Mouse (Mus musculus) ES-CJ7 (cell line): ENCODE results near the gene Thbs4.
A peak's percentile ranks its signal among the peaks of the same experiment; 100 is the strongest.

Source experiments
- DNase-seq: peaks from one replicate; pipeline ENCODE4 v3.0.0; 2011; ENCODE audit warnings: low read depth, low spot score

Thbs4 gene

DNA sequence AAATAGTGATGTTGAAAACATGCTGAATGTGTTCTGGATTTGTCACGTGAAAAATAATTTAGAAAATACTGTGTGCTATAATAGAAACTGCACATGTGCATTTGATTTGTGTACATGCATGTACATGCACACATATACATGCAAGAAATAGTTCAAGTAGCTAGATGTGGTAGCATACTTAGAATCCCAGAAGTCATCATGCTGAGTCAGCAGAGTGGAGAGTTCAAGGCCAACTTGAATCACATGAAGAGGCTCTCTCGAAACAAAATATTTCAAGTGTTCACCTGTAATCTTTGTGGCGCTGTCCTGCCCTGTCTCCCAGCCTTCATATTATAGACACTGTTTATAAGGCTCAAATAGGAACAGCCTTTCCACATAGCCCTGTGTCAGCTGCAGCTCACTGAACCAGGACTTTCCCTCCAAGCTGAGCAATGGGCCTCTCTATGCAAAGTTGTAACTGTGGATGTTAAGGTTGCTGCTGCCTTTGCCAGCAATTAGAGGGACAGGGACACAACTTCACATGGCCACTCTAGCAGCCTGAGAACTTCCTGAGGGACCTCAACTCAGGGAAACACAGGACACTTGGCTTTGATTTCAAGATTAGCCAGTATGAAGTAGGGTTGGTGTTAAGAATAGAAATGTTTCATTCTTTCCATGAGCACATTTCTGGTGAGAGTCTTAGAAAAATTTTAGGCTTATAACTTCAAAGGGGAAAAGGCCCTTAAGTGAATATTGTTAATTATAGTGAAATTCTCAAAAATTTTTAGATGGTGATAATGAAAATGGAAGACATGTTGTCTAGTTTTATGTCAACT, 76.6 kb downstream of the Thbs4 start:
- DNase-seq, result no peak

DNA sequence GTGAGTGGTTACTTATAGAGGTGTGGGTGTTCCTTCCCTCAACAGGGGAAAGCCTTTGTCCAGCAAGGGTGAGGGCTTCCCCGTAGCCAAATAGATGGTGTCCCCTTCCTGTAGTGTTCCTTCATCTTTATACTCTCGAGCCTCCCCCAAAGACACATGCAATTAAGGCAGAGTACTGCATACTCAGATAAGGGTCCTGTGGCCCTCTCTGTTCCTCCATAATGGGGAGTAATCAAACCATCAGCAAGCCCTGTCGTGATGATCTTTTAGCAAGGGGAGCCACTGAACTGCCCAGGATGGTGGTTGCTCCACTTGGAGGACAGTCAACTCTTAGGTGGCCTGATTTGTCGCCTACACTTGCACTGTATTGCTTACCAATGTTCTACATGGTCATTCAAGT, 82.0 kb downstream of the Thbs4 start:
- no peak for DNase-seq

- no peak for DNase-seq
Measured at GRCm38 (mm10) chr13:92711821-92712220, 82.8 kb downstream of the Thbs4 start.

- no peak for DNase-seq
Measured at GRCm38 (mm10) chr13:92710361-92710760, 84.3 kb downstream of the Thbs4 start.

DNA sequence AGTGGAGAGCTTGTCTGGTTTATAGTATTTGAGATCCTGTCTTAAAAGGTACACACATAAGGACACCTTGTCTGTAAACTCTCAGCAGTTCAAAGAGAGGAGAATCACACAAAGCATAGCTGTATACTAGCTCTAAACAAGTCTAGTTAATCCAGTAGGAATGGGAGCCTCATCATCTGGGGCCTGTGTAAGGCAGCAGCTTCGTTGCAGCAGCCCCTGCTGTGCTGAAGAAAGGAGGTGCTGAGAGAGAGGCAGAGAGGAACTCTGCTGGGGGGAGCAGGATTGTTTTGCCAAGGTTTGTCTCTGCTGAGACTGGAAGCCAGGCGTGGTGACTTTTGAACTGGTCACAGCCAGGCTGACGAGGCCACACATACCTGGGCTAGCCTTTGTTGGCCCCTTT, 85.1 kb downstream of the Thbs4 start:
- peak; percentile 14 for DNase-seq

DNA sequence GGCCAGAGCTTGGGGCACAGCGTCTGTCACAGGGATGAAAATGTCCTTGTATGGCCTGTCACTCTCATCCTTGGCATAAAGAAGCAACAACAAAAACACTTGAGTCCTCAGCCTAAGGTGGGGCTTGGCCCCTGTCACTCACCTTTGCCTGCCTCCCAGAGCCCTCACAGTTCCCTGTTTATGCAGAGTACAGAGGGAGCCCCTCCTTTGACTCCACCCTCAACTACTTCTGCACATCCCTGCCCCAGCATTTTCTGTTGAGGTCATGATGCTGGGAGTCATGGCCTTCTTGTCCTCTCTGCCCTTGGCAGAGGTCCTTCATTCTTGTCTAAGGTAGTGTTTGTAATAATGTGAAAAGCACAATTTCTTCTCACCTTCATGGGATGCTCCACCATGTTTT, 86.2 kb downstream of the Thbs4 start:
- DNase-seq, result no peak

DNA sequence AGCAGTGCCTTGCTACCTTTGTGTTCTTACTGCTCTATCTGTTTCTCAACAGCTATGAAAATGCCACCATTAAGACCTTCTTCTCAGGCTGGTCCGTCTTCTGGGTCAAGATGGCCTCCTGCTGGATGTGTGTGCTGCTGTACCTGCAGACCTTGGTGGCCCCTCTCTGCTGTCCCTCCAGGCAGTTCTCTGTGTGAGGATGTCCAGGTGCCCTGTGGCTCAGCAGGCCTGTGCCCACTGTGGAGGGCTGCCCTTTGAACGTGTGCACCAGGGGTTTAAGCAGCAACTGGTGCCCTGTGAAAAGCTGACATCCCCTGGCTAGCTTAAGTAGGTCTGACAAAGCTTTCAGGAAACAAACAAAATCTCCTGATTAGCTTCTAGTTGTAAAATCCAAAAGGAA, 86.7 kb downstream of the Thbs4 start:
- DNase-seq, result no peak

DNA sequence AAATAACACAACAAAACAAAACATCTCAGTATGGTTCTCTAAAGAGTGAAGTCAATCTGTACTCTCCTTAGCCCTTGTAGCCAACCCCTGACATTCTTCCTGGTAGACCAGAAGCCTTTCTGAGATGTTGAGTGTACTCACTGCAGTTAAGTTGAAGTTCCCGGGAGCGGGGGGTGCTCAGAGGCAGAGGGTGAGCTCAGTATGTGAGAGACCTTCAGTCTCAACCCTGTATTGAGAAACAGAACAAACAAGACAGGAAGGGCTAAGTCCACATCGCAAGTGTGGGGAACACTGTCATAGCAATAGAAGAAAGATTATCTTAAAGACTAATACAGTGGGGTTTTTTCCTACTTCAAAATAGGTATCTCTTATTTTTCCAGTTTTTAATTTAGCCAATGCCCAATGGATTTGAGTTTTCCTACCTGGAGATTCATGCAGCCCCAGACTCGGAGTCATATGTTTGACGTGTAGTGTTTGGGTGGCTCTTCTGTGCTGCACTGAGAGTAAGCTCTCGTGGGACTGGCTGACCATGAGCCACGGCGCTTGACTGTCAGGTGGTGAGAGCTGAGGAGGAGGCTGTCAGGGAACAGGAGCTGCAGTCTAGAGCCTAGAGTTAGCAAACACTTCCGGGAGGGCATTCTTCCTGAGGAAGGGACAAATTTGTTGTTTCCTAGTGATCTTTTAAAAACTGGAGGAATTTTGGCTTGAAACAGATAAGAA, 88.1 kb downstream of the Thbs4 start:
- DNase-seq, result no peak

- DNase-seq, result no peak
Measured at GRCm38 (mm10) chr13:92705016-92705535, 89.5 kb downstream of the Thbs4 start.

GRCm38 (mm10) chr13:92704189-92704588, 90.4 kb downstream of the Thbs4 start:
- DNase-seq, result no peak

- peak; percentile 78 for DNase-seq
Measured at GRCm38 (mm10) chr13:92703241-92704027, 91.2 kb downstream of the Thbs4 start.

- no peak for DNase-seq
Measured at GRCm38 (mm10) chr13:92702035-92702434, 92.6 kb downstream of the Thbs4 start.
